Mouse (Mus musculus): Measurements from ENCODE around the gene Ppp2r5b. TPM values are rescaled to one million over a fixed set of nuclear protein-coding genes. Genes with fewer than 3 reads are reported as not detected.

The Ppp2r5b gene
- total RNA-seq, 2 experiments from 2014 or later: 3.5 to 5.1 TPM

DNA sequence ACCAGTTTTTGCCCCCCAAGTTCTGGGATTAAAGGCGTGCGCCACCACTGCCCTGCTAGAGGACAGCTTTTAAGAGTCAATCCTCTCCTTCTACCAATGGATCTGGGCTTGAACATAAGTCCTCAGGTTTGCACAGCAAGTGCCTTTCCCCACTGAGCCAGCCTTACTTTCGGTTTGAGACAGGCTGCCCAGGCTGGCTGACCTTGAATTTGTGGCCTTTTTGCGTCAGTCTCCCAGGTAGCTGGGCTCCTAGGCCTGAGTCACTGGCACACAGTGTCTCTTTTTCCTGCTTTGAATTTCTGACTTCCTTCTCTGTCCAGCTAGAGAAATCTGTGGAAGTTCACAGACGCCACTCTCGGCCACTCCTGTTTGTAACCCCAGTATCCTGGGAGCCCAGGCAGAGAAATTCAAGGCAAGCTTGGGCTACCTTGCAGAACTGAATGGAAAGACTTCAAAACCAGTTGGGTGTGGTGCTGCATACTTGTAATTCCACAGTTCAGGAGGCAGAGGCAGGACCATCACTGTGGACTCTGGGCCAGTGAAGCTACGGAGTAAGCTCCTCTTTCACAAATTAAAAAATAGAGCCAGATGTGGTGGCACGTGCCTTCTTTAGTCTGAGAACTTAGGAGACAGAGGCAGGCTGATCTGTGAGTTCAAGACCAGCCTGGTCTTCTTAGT, 34.3 kb upstream of the Ppp2r5b start:
- no peak for ATAC-seq (ENCODE audit: poor library complexity, severe bottlenecking)

DNA sequence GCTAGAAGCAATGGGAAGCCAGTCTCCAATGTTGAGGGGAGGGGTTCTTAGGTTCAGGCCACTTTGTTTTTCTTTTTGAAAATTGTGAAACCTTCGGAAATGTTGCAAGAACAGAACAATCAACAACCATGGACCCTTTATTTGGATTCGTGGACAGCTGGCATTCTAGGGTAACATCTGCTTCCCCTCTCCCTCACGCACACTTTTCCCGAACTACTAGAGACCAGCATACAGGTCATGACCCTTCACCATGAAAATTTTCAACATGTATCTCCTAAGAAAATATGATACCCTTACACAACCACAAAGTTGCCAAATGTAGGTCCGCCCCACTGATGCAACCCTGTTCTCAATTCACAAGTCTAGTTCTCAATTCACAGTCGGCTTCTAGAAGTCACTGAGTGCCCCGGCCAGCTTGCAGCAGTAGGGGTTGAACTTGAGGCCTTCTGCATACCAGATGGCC, 33.0 kb upstream of the Ppp2r5b start:
- ATAC-seq (ENCODE audit: poor library complexity, severe bottlenecking): peak; percentile 70

DNA sequence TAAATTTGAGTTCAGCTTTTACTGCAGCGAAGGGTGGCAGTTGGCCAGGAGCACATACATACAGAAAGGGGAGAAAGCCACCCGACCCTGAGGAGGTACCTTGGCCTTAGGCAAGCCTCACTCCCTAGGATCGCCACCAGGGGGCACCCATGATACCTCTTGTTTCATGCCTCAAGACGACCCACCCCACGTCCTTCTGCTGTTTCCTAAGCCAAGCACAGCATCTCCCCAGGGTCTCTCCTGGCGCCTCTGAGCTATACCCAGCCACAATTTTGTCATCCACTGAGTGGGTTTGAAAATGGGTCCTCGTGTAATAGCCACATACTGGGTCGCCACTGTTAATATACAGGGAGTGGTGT, 32.5 kb upstream of the Ppp2r5b start:
- peak; percentile 88 for ATAC-seq (ENCODE audit: poor library complexity, severe bottlenecking)

DNA sequence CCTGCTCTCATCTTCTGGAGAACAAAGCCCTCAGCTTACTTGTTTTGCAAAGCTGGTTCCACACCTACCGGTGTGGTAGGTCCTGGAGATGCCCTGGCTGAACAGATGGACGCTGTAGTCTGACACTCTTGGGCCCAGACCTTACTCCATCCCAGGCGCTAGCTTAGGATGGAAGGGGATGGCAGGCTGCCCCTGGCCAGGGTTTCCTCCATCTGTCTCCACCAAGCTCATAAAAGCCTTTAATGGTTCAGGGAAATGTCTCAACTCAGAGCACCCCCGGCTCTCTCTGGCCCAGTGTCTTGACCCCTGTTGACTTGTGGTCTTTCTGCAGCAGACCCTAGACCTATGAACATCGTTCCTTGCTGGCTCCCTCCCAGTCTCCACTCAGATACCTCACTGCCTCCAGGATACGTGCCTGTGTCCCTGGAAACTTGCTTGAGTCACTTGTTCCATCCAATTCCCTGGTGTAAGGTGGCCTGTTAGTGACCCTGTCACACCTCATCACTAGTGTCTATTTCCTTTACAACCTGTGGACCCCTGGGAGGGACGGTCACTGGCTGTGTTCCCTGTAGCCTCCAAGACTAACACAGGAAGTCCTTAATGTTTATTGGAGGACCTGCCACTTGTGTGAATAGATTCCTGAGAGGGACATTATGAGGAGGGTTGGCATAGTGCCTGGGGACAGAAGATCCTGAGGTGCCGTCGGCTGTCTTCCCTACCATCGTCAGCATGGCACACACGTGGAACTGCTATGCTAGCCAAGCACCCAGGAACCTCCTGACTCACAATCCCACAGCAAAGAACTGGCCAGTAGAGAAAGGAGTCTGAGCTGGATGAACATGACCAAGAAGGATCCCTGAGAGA, 31.9 kb upstream of the Ppp2r5b start:
- ATAC-seq (ENCODE audit: poor library complexity, severe bottlenecking): 0 out of 2 replicates have a peak, but pooled peaks have one; percentile 2

DNA sequence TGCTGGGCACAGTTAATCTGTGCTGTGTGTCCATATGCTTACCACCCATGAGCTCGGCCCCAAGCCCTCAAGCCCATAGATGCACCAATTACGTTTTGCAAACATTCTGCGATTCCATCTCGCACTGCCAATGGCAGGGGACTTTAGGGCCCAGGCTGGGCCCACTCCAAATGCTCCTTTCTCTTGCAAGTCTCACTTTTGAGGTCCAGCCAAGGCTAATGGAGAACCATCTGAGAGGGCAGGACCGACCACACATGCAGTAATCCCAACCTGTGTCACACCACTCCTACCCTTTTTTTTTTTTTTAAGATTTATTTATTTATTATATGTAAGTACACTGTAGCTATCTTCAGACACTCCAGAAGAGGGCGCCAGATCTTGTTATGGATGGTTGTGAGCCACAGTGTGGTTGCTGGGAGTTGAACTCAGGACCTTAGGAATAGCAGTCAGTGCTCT, 30.1 kb upstream of the Ppp2r5b start:
- no peak for ATAC-seq (ENCODE audit: poor library complexity, severe bottlenecking)

DNA sequence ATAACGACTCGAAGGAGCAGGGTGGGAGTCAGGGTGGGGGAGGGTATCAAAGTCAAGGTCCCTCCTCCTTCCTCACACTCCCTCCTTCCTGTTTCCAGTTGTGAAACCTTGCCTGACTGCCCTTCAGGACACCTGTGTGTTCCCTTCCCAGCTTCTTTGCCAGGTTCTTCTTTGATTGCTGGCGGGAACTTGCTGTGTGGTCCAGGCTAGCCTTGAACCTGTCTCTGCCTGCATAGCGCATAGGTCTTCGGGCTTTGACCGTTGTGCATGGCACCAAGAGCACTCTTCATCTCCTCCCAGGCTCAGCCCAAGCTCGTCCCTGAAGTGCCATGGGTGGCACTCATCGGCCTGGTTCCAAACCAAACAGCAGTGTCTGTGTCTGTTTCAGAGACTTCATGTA, 29.3 kb upstream of the Ppp2r5b start:
- ATAC-seq (ENCODE audit: poor library complexity, severe bottlenecking): no peak

GRCm38 (mm10) chr19:6264200-6264599, 28.5 kb upstream of the Ppp2r5b start:
- ATAC-seq (ENCODE audit: poor library complexity, severe bottlenecking): no peak

GRCm38 (mm10) chr19:6262839-6263433, 27.3 kb upstream of the Ppp2r5b start:
- ATAC-seq (ENCODE audit: poor library complexity, severe bottlenecking): no peak

- peak; percentile 86 for ATAC-seq (ENCODE audit: poor library complexity, severe bottlenecking)
These were observed 26.6 kb upstream of the Ppp2r5b start for GRCm38 (mm10) chr19:6262222-6262621.

DNA sequence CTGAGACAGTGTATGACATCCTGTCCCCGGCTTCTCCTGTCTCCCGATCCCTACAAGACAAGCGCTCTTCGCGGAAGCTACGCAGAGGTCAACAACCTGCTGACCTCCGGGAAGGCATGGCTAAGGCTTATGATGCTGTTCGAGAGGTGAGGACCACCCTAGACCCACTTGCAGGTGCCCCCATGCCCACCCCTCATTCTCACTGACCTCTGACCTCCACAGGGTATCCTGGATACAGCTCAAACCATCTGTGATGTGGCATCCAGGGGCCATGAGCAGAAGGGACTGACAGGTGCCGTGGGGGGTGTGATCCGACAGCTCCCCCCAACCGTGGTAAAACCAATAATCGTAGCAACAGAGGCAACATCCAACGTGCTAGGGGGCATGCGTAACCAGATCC, 25.7 kb upstream of the Ppp2r5b start:
- no peak for ATAC-seq (ENCODE audit: poor library complexity, severe bottlenecking)

GRCm38 (mm10) chr19:6260946-6261345, 25.3 kb upstream of the Ppp2r5b start:
- ATAC-seq (ENCODE audit: poor library complexity, severe bottlenecking): no peak

DNA sequence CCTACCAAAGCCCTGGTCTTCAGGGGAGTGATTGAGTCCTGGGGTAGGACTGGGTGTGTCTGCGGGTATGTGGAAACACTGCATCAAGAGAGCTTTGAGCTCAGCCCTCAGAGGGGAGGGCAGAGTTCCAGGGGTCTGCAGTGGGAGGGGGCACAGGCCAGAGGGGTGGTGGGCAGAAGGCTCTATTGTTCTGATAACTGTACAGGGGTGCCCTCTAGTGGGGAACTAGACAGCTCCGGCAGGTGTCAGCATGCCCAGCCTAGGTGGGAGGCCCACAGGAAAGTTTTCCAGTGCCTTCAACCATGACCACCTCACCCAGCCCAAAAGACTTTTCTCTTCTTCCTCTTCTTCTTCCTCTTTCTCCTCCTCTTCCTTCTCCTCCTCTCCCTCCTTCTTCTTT, 24.8 kb upstream of the Ppp2r5b start:
- ATAC-seq (ENCODE audit: poor library complexity, severe bottlenecking): peak; percentile 26; the same call in 1 of the 2 replicates

DNA sequence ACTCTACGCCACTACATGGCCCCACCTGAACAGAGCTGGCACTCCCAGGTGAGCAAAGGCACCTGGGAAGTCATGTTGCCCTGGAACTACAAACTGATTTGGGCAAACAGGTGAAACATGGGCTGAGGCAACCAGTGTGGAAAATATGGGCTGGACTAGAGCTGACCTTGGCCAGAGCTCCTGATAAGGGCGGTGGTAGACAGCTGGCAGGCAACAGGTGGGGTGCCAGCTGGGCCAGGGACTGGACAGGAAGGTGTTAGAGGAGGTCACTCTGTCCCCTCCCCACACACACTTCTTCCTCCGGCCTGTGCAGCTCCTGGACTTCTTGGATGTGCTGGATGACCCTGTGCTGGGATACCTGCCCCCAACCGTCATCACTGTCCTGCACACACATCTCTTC, 17.3 kb upstream of the Ppp2r5b start:
- no peak for ATAC-seq (ENCODE audit: poor library complexity, severe bottlenecking)

DNA sequence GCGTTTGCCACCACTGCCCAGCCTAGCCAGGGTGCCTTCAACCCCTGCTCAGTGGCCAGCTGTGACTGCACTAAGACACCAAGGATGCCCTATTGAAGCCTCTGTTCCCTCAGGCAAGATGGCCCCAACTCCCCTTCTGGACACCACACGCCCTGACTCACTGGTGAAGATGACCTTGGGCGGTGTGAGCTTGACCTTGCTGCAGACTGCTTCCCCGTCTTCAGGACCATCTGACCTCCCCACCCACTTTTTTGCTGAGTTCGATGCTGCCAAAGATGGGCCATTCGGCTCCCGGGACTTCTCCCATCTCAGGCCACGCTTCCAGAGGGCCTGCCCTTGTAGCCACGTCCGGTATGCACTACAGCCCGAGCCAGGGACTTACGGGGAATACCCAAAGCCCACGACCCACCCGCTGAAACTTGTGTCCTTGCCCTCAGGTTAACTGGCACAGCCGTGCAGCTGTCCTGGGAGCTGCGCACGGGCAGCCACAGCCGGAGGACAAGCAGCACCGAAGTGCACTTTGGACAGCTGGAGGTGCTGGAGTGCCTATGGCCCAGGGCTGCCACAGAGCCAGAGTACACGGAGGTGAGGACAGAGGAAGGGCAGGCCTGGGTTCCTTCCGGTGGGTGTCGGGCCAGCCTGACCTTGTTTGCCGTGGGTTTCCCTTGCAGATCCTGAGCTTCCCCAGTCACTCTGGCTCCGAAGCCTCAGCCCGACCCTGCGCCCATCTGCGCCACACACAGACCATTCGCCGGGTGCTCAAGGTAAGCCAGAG, 12.0 kb upstream of the Ppp2r5b start:
- ATAC-seq (ENCODE audit: poor library complexity, severe bottlenecking): no peak

DNA sequence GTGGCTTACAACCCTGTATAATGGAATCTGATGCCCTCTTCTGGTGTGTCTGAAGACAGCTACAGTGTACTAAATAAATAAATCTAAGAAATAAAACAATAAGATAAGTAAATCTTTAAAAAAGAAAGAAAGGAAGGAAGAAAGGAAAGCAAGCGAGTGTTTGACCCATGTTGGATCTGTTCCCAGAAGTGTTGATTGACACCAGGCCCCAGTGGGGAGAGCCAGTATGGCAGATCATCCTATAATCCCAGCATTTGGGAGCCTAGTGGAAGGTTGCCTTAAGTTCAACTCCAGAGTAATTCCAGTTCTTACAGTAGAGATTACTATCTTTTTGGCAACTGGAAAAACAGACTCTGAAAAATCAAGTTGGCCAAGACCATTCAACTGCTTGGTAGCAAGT, 10.1 kb upstream of the Ppp2r5b start:
- no peak for ATAC-seq (ENCODE audit: poor library complexity, severe bottlenecking)

GRCm38 (mm10) chr19:6243226-6243625, 7.6 kb upstream of the Ppp2r5b start:
- no peak for ATAC-seq (ENCODE audit: poor library complexity, severe bottlenecking)

DNA sequence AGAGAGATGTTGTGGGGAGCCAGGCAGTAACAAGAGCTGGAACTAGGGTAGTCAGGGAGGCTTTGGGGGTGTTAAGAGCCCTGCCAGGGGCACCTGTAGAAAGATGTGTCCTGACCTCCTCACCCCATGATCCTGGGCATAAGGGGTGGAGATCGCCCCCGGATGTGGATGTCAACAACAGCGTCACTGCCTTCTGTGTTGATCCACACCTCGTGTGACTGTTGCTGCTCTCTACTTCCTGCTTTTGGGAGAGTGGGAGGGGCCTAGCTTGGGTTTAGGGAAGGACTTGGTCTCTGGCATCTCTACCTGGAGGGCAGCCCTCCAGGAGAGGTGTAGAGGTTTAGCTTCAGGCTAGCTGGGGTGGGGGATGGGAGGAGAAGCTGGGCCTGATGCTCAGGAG, 6.6 kb upstream of the Ppp2r5b start:
- peak; percentile 81 for ATAC-seq (ENCODE audit: poor library complexity, severe bottlenecking)

- peak; percentile 89 for ATAC-seq (ENCODE audit: poor library complexity, severe bottlenecking)
These were observed 5.8 kb upstream of the Ppp2r5b start, which contains the start of gene Atg2a for GRCm38 (mm10) chr19:6241274-6242107. Atg2a (plus strand) TSS chr19:6241668.

GRCm38 (mm10) chr19:6240725-6241124, 5.1 kb upstream of the Ppp2r5b start:
- ATAC-seq (ENCODE audit: poor library complexity, severe bottlenecking): no peak

DNA sequence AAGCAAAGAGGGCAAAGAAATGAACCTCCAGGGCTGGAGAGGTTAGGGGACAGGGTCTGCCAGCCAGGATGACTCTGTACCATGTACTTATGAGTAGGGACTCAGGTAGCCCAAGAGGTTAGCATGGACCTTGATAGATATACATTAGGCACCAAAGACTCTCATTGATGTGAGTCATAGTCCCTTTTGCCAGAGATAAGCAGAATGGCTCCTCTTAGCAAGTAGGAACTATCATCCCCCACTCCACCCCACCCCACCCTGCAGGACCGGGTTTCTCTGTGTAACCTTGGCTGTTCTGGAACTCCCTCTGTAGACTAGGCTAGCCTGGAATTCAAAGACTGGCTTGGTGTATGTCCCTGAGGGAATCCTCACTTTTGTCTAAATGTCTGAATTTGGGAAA, 4.5 kb upstream of the Ppp2r5b start:
- no peak for ATAC-seq (ENCODE audit: poor library complexity, severe bottlenecking)
